Mouse (Mus musculus) heart, embryonic 15.5 days (tissue): ENCODE measurements at regions not wholly inside any gene's neighbourhood (a gene's known extent, or its start where the extent isn't known, plus 50 kb on each side); places are given as distances from the start of the nearest gene placed in this dataset.

Source experiments
- ATAC-seq: fragments of 200-750 bp; cut with Nextera tagmentation; replicated peaks from 2 replicates; pipeline ENCODE4 v1.8.0; 2017; ENCODE audit warnings: low read depth, moderate TSS enrichment; ENCODE audit not compliant: insufficient number of reproducible peaks, insufficient read depth, low FRiP score
- H3K27ac ChIP-seq: fragments of 300-500 bp; sonication (generic); 2 replicates; pipeline ENCODE4 v1.5.1; 2015; ENCODE audit warnings: mild to moderate bottlenecking, inconsistent platforms
- H3K27me3 ChIP-seq: fragments of 300-500 bp; sonication (generic); 2 replicates; pipeline ENCODE4 v1.6.1; 2015; ENCODE audit warnings: inconsistent platforms
- H3K36me3 ChIP-seq: fragments of 300-500 bp; sonication (generic); 2 replicates; pipeline ENCODE4 v1.6.1; 2015; ENCODE audit warnings: mild to moderate bottlenecking, inconsistent platforms
- H3K4me1 ChIP-seq: fragments of 300-500 bp; sonication (generic); replicated peaks from 2 replicates; pipeline ENCODE4 v1.6.1; 2015; ENCODE audit warnings: inconsistent platforms
- H3K4me2 ChIP-seq: fragments of 300-500 bp; sonication (generic); 2 replicates; pipeline ENCODE4 v1.6.1; 2015; ENCODE audit warnings: inconsistent platforms, mild to moderate bottlenecking, moderate library complexity
- H3K4me3 ChIP-seq: fragments of 300-500 bp; sonication (generic); 2 replicates; pipeline ENCODE4 v1.5.1; 2015; ENCODE audit warnings: mild to moderate bottlenecking, inconsistent platforms
- H3K9ac ChIP-seq: fragments of 300-500 bp; sonication (generic); 2 replicates; pipeline ENCODE4 v1.6.1; 2015; ENCODE audit warnings: mild to moderate bottlenecking, inconsistent platforms
- H3K9me3 ChIP-seq: fragments of 300-500 bp; sonication (generic); replicated peaks from 2 replicates; pipeline ENCODE4 v1.6.1; 2016; ENCODE audit warnings: inconsistent platforms
- whole genome bisulfite sequencing: fragments of 180-500 bp; shearing (Covaris S2); methylation state at CpG from one replicate; pipeline ENCODE4 v1.1.7; 2015; ENCODE audit warnings: mixed read lengths; 5-methylcytosine and 5-hydroxymethylcytosine counted together

- Histone ChIP-seq H3K4me3 (peak overlapping the region; percentile 52), H3K9me3 (no peaks in the 10 kb centered on the region), H3K4me1 (0 out of 2 replicates have a peak, but pooled peaks cover 3% of the 10 kb centered on the region), H3K27ac (0 out of 2 replicates have a peak overlapping the region, but pooled peaks have one; percentile 12), H3K4me2 (peak overlapping the region; percentile 69), H3K36me3 (no peaks in the 10 kb centered on the region), H3K9ac (peak overlapping the region; percentile 45; the same call in 1 of the 2 replicates), H3K27me3 (no peaks in the 10 kb centered on the region)
- ATAC-seq, result no peak
- WGBS, result 16% methylated on average over 11 of the region's 11 CpGs
These were observed 69.8 kb upstream of the Serbp1 start for GRCm38 (mm10) chr6:67168031-67168777.

- Histone ChIP-seq H3K4me3 (no peak overlapping the region), H3K4me1 (0 out of 2 replicates have a peak, but pooled peaks cover 3% of the 10 kb centered on the region), H3K9ac (no peak overlapping the region), H3K9me3 (no peaks in the 10 kb centered on the region), H3K36me3 (no peaks in the 10 kb centered on the region), H3K27me3 (no peaks in the 10 kb centered on the region), H3K27ac (no peak overlapping the region), H3K4me2 (no peak overlapping the region)
- WGBS, result 90% methylated on average over 6 of the region's 6 CpGs
- ATAC-seq, result no peak
These were observed 72.9 kb upstream of the Serbp1 start for GRCm38 (mm10) chr6:67165091-67165490.

GRCm38 (mm10) chr6:67163947-67164346 lies 74.0 kb upstream of the Serbp1 start:
- 0 out of 2 replicates have a peak, but pooled peaks cover 3% of the 10 kb centered on the region for H3K4me1 ChIP-seq
- ATAC-seq, result no peak
- H3K4me2 ChIP-seq, result no peak overlapping the region
- no peaks in the 10 kb centered on the region for H3K9me3 ChIP-seq
- no peak overlapping the region for H3K4me3 ChIP-seq
- no peak overlapping the region for H3K27ac ChIP-seq
- H3K9ac ChIP-seq, result no peak overlapping the region
- no peaks in the 10 kb centered on the region for H3K36me3 ChIP-seq
- no peaks in the 10 kb centered on the region for H3K27me3 ChIP-seq
- 52% methylated on average over 2 of the region's 2 CpGs for WGBS

GRCm38 (mm10) chr6:67162814-67163213 lies 75.2 kb upstream of the Serbp1 start:
- Histone ChIP-seq H3K27me3 (no peaks in the 10 kb centered on the region), H3K4me2 (no peak overlapping the region), H3K4me3 (no peak overlapping the region), H3K9me3 (no peaks in the 10 kb centered on the region), H3K9ac (no peak overlapping the region), H3K27ac (no peak overlapping the region), H3K36me3 (no peaks in the 10 kb centered on the region), H3K4me1 (no peaks in the 10 kb centered on the region)
- 70% methylated on average over 3 of the region's 3 CpGs for WGBS
- ATAC-seq, result no peak

- Histone ChIP-seq H3K4me3 (no peak overlapping the region), H3K9ac (no peak overlapping the region), H3K27me3 (no peaks in the 10 kb centered on the region), H3K27ac (no peak overlapping the region), H3K4me2 (no peak overlapping the region), H3K36me3 (no peaks in the 10 kb centered on the region), H3K9me3 (no peaks in the 10 kb centered on the region), H3K4me1 (no peaks in the 10 kb centered on the region)
- ATAC-seq, result no peak
- whole genome bisulfite sequencing, result 58% methylated on average over 7 of the region's 7 CpGs
These were observed 76.4 kb upstream of the Serbp1 start for GRCm38 (mm10) chr6:67161610-67162009.

GRCm38 (mm10) chr6:67160564-67160963 lies 77.4 kb upstream of the Serbp1 start:
- H3K27ac ChIP-seq, result no peak overlapping the region
- H3K27me3 ChIP-seq, result no peaks in the 10 kb centered on the region
- H3K36me3 ChIP-seq, result no peaks in the 10 kb centered on the region
- WGBS, result 66% methylated on average over 3 of the region's 3 CpGs
- H3K9me3 ChIP-seq, result no peaks in the 10 kb centered on the region
- H3K4me2 ChIP-seq, result no peak overlapping the region
- H3K4me3 ChIP-seq, result no peak overlapping the region
- no peak for ATAC-seq
- H3K4me1 ChIP-seq, result no peaks in the 10 kb centered on the region
- H3K9ac ChIP-seq, result no peak overlapping the region

- no peak overlapping the region for H3K4me2 ChIP-seq
- no peaks in the 10 kb centered on the region for H3K9me3 ChIP-seq
- H3K36me3 ChIP-seq, result no peaks in the 10 kb centered on the region
- WGBS, result 67% methylated on average over 5 of the region's 5 CpGs
- H3K27me3 ChIP-seq, result no peaks in the 10 kb centered on the region
- H3K27ac ChIP-seq, result no peak overlapping the region
- ATAC-seq, result no peak; the same call in 1 of the 2 replicates
- no peak overlapping the region for H3K9ac ChIP-seq
- no peaks in the 10 kb centered on the region for H3K4me1 ChIP-seq
- H3K4me3 ChIP-seq, result no peak overlapping the region
These were observed 78.1 kb upstream of the Serbp1 start for GRCm38 (mm10) chr6:67159726-67160523.

GRCm38 (mm10) chr6:67159224-67159623 lies 78.8 kb upstream of the Serbp1 start:
- Histone ChIP-seq H3K27me3 (no peaks in the 10 kb centered on the region), H3K9ac (no peak overlapping the region), H3K36me3 (no peaks in the 10 kb centered on the region), H3K27ac (no peak overlapping the region), H3K4me3 (no peak overlapping the region), H3K9me3 (no peaks in the 10 kb centered on the region), H3K4me2 (no peak overlapping the region), H3K4me1 (no peaks in the 10 kb centered on the region)
- WGBS, result 8% methylated on average over 2 of the region's 2 CpGs
- ATAC-seq, result no peak

GRCm38 (mm10) chr6:67158765-67159164 lies 79.2 kb upstream of the Serbp1 start:
- no peak; the same call in 1 of the 2 replicates for ATAC-seq
- H3K9me3 ChIP-seq, result no peaks in the 10 kb centered on the region
- no peaks in the 10 kb centered on the region for H3K36me3 ChIP-seq
- H3K9ac ChIP-seq, result no peak overlapping the region
- no peaks in the 10 kb centered on the region for H3K4me1 ChIP-seq
- H3K27ac ChIP-seq, result no peak overlapping the region
- no peak overlapping the region for H3K4me3 ChIP-seq
- peak overlapping the region; percentile 28; the same call in 1 of the 2 replicates for H3K4me2 ChIP-seq
- H3K27me3 ChIP-seq, result no peaks in the 10 kb centered on the region
- 1% methylated on average over 10 of the region's 10 CpGs for WGBS

- 70% methylated on average over 3 of the region's 3 CpGs for WGBS
- Histone ChIP-seq H3K27ac (no peak overlapping the region), H3K36me3 (no peaks in the 10 kb centered on the region), H3K9me3 (no peaks in the 10 kb centered on the region), H3K27me3 (no peaks in the 10 kb centered on the region), H3K4me3 (no peak overlapping the region), H3K9ac (no peak overlapping the region), H3K4me1 (0 out of 2 replicates have a peak, but pooled peaks cover 5% of the 10 kb centered on the region), H3K4me2 (no peak overlapping the region)
- no peak for ATAC-seq
These were observed 85.0 kb upstream of the Serbp1 start for GRCm38 (mm10) chr6:67152845-67153468.

- no peaks in the 10 kb centered on the region for H3K9me3 ChIP-seq
- WGBS, result 81% methylated on average over 2 of the region's 2 CpGs
- no peak overlapping the region for H3K27ac ChIP-seq
- no peak overlapping the region for H3K9ac ChIP-seq
- H3K27me3 ChIP-seq, result 0 out of 2 replicates have a peak, but pooled peaks cover 3% of the 10 kb centered on the region
- ATAC-seq, result no peak
- H3K4me1 ChIP-seq, result 0 out of 2 replicates have a peak, but pooled peaks cover 5% of the 10 kb centered on the region
- H3K36me3 ChIP-seq, result no peaks in the 10 kb centered on the region
- H3K4me2 ChIP-seq, result no peak overlapping the region
- H3K4me3 ChIP-seq, result no peak overlapping the region
These were observed 86.5 kb upstream of the Serbp1 start for GRCm38 (mm10) chr6:67151515-67151914.
